Mouse (Mus musculus): ENCODE results near the gene Chst11.
A peak's percentile ranks its signal among the peaks of the same experiment; 100 is the strongest.

The Chst11 gene

DNA sequence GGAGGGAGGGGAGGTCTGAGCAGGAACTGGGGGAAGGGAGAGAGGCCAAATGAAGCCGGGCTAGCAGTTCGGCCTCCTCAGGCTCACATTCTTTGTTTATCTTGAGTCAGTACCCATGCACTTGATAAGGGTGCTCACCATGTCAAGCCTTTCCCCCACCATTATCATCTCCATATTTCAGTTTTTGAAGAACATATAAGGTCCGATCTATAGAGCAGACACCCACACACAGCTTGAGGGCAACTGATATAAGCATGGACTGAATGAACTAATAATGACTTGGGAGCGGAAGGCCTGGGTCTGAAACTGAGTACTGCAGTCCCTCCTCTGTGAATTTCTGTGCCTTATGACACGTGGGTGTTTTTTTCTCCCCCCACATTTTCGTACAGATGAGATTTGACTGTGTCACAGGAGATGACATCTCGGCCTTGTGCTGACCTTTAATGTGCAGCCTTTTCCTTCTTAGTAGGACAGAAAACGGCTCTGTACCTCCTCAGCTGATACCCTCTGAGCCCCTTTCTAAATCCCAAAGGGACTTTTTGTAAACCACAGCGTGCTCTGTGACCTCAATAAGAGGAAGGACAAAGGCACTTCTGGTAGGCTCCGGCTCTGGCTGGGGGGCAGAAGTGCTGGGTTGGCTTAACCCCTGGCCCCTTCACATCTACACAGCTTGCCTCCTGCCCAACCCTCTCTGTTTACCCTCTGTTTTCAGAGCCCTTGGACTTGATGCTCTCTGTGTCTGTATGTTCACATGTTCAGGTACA, 6.6 kb downstream of the Chst11 start:
- no peak for DNase-seq (ENCODE audit: low spot score)

DNA sequence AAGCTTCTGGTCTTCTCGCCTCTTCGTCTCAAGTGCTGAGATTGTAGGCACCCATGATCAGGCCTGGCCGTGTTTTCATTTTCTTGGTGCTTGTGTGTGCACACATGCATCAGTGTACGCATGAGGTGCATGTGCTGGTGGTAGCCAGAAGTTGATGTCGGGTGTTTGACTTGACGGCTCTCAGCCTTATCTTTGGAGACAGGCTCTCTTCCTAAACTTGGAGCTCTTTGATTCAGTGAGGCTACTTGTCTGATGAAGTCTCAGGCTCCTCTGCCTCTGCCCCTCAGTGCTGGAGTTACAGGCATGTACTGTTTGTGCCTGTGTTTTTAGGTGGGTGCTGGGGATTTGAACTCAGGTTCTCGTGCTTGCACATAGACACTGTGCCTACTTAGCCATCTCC, 9.0 kb downstream of the Chst11 start:
- no peak for DNase-seq (ENCODE audit: low spot score)

DNA sequence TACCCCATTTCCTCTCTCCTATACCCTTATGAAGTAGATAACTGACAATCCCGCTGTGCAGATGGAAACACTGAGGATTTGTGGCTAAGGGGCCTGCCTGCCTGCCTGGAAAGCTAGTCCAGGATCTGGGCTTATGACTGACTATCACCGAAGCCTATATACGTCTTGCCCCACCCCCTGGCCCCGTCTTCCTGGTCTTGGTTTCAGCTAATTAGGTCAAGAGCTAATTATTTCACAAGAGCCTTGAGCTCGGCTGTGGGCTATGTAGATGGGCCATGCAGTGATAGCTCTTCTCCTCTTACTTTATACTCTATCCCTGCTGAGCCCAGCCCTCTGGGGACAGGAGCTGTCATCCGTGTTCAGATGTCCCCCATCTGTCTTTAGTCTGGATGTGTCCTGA, 12.2 kb downstream of the Chst11 start:
- DNase-seq (ENCODE audit: low spot score): no peak

DNA sequence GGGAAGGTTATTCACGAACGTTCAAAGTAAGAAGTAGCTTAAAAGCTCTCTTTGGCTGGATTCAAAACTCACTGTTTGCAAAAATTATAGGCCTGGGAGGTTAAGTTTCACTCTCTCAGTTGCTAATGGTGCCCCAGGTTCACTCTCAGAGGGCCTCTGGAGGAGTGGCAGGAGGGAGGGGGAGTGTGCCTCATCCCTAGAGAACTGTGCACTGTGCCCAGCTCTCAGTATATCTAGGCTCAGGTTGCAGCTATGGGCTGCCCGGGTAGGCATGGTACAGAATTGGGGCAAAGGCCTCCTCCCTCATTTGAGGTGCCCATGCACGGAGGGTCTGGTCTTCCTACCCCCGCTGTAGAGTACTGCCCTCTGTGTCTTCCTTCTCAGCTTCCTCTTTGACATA, 14.9 kb downstream of the Chst11 start:
- no peak for DNase-seq (ENCODE audit: low spot score)

DNA sequence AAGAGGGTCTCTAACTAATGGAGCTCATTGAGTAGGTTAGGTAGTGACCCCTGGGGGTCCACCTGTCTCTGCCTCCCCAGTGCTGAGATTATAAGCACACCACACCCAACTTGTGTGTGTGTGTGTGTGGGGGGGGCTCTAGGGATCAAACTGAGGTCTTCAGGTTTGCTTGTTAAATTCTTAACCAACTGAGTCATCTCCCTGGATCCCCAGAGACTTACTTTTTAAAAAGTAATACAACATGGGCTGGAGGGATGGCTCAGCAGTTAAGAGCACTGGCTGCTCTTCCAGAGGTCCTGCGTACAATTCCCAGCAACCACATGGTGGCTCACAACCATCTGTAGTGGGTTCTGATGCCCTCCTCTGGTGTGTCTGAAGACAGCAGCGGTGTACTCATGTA, 15.4 kb downstream of the Chst11 start:
- no peak for DNase-seq (ENCODE audit: low spot score)

DNA sequence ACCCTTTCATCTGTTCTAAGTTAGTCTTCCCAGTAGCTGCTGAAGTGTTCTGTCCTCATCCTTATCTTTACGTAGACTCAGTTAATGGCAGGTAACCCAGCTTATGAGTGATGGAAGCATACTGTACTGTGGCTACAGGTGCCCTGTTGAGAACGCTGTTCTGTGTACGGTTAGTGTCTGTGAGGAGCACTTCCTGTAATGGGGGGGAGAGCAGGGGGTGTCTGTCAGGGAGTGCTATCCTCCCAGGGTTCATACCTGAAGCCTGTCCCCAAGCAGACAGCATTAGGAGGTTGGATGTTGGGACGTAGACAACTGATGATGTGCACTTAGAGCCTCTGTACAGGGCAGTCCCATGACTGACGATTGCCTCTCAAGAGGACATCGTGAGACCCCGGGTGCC, 18.6 kb downstream of the Chst11 start:
- no peak for DNase-seq (ENCODE audit: low spot score)

DNA sequence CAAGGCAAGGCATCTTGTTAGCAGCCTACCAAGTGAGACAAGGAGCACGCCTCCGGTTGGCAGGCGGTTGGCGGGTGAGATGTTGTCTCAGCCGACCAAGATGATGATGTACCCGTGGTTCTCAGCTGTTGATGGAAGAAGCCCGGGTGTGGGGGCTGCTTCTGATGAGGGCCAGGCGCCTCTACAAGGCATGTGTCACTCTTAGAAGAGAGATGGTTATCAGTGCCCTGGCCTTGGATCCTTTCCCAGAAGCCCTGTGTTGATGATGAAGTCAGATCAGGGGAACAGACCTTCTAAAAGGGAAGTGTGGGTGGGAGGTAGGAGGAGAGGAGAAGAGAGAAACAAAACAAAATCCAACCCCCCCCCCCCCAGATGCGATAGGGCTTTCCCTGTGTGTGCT, 19.1 kb downstream of the Chst11 start:
- DNase-seq (ENCODE audit: low spot score): no peak

DNA sequence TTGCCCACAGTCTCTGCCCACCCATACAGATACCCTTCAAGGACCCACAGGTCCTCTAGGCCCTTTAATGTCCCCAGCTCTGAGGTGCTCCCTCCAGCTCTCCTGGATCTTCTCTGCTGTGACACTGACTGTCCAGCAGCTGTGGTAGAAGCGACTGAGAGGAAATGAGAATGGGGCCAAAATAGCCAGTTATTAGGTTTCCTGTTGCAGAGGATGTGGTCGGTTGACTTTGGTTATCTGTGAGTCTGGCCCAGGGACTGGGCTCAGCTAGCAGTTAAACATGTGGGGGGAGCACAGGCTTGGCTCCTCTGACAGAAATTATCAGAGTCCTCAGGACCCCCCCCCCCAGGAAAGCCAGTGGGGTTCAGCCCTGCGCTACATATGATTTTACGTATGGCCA, 19.7 kb downstream of the Chst11 start:
- DNase-seq (ENCODE audit: low spot score): no peak

DNA sequence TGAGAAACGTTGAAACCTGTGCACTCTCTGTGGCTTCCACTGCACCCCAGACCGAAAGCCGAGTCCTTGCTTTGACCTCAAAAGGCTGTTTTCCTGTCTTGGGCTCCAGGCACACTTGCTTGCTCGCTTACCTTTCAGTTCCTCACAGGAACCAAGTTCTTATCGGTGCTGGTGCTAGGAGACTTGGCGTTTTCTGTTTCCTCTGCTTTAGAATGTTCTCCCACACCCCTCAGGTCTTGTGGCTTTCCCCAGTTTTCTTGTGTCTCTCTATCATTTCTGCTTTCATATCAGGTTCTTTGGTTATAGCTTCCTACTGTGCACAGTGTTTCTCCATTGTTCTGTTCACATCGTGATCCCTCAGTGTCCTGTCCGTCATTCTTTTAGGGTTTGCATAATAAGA, 21.0 kb downstream of the Chst11 start:
- no peak for DNase-seq (ENCODE audit: low spot score)

DNA sequence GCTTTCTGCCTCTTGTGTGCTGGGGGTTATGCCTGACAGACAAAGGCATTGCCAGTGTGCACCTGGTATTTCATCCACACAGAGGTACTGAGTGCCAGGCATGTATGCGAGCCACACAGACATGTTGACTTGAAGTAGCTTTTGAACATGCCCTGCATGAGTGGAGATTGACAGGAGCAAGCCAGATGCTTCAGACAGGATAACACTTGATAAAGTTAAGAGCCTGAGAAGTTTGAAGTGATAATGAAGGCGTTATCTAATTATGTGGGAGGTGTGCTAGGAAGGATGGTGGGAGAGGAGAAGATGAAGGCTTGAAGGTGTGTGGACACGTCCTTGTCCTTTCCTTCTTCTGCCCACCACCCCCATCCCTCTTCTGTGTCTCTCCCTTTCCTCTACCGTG, 28.7 kb downstream of the Chst11 start:
- no peak for DNase-seq (ENCODE audit: low spot score)

DNA sequence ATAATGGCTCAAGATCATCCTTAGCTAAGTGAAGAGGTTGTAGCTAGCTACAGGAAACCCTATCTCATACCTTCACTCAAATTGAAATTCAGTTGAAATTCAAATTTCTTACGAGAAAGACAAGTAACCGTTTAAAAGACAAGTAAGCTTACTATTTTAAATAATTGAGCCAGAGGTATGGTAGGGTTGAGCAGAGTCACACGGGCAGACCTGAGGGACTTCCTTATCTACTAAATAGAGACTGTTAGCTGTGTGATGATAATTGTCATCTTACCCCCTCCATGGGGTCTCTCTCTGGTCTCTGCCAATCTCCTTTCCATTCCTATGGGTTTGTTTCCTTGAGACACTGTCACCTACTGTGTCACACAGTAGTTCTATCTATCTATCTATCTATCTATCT, 30.6 kb downstream of the Chst11 start:
- DNase-seq (ENCODE audit: low spot score): no peak

DNA sequence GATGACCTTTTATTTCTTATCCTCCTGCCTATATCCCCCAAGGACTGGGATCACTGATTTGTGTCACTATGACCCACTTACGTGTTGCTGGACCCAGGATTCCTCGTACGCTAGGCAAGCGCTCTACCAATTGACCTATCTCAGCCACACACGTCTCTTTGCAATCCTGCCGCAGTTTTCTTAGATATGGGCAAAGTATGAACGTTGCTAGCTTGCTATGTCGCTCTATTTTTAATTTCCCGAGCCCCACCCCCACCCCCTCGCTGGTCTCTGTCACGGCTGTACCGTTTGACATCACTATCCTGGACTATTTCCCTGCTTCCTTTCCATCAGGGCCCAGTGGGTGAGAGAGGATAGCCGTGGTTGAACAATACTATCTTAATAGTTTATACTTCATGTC, 31.5 kb downstream of the Chst11 start:
- no peak for DNase-seq (ENCODE audit: low spot score)

DNA sequence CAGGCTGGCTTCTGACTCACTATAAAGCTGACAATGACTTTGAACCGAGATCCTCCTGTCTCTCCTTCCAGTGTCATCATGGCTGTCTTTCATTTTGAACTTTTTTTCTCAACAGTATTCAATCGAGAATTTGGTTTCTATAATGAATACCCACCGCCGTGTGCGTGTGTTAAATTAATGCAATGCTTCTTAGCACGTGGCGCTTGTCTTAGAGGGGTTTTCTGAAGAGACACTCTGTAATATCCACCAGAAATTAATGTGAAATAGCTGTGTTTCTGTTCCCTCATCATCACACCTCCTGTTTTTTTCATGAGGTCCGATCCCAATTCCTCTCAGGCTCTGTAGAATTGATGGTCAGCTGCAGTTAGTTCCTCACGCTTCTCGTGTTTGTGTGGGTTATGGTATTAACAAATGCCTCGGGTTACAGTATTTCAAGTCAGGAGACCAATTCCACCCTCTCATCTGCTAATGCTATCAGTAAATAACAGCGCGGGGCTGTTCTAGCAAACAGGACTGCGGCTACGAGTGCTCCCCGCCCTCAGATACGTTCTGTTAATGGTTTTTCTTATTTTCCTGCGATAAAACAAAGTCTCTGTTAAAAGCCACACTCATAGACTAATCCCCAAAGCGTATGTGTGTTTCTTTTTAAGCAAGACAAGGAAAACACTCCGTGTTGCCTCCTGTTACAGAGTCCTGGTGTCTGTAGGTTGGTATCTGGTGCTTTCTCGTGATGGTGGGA, 32.6 kb downstream of the Chst11 start:
- no peak for DNase-seq (ENCODE audit: low spot score)

DNA sequence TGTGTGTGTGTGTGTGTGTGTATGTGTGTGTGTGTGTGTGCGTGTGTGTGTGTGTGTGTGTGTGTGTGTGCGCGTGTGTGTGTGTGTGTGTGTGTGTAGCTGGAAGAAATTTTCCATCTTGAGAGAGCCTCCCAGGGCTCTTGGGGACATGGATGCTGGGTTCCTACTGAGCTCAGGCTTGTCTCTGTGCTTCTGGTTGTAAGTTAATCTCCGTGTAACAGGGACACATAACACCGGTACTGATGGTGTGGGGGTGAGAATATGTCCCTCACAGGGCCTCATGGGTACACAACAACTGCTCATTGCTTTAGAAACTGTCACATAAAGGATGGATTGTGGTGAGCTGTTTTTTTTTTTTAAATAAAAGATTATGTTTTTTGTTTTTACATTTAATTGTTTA, 33.2 kb downstream of the Chst11 start:
- DNase-seq (ENCODE audit: low spot score): no peak

DNA sequence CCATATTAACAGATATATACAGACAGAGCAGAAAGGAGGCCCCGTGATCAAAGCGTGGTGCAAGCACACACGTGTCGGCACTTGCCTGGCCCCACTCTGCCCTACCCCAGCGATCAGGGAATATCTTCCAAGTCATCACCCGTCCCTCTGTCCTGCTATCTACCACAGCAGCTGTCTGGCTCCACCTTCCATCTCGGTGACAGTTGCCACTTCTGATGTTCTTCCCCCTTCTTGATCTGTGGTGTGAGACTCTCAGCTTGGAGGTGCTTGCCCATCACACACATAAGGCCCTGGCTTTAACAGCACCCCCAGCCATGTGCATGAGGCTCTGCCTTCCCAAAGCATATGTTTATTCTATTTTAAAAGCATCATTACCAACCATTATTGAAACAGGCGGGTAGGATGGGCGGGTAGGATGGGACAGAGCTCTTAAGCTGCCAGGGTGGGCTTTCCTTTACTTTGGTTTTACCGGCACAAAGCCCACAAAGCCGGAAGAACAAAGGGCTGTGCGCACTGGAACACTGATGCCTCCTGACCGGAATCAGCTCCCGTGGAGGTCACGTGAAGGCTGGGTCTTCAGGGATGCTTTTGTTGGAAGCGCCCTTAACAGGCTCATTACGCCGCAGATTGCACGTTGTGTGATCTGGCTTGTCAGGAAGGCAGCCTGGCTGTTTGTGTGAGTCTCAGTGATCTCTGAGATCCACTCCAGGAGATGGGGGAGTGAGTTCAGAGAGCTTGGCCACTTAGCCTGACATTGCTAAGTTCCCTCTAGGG, 34.4 kb downstream of the Chst11 start:
- DNase-seq (ENCODE audit: low spot score): no peak

DNA sequence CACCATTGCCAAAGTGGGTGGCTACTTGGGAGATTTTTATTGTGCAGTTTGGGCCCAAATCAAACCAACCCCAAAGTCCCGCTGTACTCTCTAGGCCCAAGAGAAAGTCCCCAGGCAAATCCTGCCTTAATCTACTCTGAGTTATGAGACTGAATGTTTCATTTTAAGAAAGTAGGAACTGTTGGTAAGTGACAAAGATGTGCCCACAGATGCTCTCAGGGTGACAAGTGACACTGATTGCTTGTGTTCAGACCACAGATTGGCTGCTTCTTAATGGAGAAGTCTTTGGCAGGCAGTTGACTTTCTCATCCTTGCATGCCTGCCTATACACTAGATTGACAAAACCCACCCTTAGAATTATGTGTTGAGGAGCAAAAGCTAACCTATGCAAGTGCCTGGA, 37.3 kb downstream of the Chst11 start:
- DNase-seq (ENCODE audit: low spot score): no peak

DNA sequence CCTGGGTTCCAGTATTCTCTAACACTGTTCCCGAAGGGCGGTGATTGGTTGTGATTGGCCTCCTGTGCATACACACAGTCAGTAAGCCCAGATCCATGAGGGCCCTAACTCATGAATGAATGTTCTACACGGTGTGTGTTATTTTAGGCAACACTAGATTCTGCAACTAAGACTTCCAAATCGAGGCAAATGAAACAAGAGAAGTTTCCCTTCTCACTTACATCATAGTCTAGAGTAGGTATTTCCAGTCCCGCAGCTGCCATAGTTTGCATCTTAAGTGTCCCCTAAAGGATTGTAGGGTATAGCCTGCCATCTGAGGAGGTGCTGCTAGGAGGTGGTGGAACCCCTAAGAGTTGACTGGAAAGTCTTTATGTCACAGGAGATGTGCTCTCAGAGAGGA, 40.9 kb downstream of the Chst11 start:
- no peak for DNase-seq (ENCODE audit: low spot score)

DNA sequence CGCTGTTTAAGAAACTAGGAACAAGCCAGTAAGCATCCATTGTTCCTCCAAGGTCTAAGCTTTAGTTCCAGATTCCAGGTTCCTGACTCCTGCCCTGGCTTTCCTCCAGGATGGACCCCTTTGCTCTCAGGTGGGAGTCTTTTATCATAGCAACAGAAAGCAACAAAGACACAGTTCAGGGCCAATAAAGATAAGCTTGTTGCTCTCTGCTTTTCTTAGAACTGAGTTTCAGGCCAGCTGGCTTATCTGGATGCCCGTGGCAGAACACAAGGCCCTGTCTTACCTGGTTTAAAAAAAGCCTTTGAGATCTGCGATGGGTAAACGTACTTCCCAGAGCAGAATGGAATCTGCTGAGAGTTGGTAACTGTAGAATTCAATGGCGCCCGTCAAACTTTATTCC, 42.4 kb downstream of the Chst11 start:
- DNase-seq (ENCODE audit: low spot score): no peak

DNA sequence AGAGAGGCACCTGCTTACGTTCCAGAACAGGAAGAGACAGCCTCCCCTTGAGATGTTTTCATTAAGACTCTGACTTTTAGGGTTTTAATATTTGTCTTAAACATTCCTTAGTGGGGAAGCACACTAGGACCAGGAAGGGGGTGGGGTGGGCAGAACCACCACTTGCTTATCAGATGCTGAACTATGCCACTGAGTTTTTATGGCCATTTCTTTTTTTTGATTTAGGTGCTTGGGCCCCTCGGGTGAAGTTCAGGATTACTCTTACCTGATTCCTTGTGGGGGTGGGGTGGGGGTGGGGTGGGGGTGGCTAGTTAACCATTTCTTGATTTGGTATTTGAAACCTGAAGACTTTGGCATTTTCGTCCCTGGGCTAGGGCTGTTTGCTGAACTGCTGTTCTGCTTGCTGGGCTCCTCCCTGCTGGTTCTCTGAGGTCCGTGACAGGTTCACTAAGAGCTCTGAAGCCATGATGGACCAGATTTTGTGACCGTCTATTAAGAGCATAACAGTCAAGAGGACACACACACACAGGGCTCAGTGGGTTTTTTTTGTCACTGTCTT, 44.9 kb downstream of the Chst11 start:
- no peak for DNase-seq (ENCODE audit: low spot score)

DNA sequence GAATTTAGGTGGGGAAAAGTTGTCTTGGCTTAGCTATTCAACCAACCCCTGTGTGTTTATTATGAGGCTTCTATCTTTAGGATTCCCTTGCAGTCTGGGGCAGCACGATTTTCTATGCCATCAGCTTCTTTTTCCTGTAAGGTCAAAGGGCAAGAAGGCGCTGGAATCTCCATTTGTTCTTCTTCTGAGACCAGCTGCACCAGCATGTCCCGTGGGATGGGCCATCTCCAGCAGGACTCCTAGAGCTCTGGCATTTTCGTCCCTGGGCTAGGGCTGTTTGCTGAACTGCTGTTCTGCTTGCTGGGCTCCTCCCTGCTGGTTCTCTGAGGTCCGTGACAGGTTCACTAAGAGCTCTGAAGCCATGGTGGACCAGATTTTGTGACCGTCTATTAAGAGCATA, 45.6 kb downstream of the Chst11 start:
- DNase-seq (ENCODE audit: low spot score): no peak

DNA sequence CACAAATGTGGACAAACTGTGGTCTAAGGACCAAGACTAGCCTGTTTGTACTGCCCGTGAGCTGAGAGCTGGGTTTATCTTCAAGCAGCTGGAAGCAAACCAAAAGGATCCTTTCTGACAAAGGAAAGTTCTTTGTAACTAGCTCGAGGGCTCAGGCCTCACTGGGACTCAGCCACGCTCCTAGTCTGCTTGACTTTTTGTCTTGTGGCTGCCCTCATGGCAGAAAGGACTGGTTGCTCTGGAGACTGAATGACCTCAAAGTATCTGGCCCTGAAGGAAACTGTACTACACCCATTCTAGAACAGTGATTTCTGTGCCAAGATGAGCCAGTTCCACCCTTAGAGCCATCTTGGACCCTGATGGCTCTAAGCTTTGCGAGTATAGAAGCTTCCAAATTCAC, 46.3 kb downstream of the Chst11 start:
- DNase-seq (ENCODE audit: low spot score): no peak

DNA sequence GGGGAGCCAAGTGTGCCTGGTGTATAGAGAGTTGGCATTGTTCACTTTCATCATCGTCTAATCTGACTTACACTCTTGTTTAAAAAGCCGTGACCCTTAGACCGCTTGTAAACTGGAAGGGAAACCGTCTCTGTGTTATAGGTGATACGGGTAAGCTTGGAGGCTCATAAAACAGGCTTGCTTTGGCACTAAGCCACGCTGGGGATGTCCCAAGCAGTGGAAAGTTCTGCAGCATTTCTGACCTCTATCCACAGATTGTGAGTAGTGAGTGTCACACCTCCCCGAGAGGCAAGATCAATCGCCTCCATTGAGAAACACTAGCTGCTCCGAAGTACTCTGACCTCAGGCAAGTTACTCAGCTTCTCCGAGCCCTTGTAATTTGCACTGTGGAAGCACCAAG, 47.3 kb downstream of the Chst11 start:
- DNase-seq (ENCODE audit: low spot score): peak; percentile 7
